Mouse (Mus musculus): ENCODE data around the gene Dnah12.

DNA sequence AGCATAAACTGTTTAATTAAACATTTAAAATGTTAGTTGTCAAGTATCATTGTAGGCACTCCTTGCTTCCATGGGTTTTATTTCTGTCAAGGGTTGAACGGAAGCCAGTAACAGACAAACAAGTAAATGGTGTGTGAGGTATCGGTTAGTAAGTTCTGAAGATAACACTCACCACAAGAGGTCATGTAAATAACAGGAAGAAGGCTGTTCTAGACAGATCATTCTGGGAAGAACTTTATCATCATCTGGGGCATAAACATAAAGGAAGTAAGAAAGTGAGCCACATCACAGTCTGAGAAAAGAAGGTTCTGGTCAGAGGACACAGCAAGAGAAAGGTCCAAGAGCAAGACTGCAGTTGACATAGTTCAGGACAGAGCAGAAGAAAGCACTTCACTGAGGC, 132.9 kb downstream of the Dnah12 start:
- no peak for TF ChIP-seq CTCF (IDR thresholded peaks at IDR 0.05; ENCODE audit: low read depth)
- no peak for TF ChIP-seq EP300 (IDR thresholded peaks at IDR 0.05; ENCODE audit: low read depth)
